Mouse (Mus musculus) gastrocnemius, postnatal 36 days (tissue): ENCODE measurements around the gene Entpd1. TPM values are rescaled to one million over a fixed set of nuclear protein-coding genes. Genes with fewer than 3 reads are reported as not detected.

ENCODE experiments used
- DNase-seq, 2 experiments: peaks; one replicate each; pipeline ENCODE4 v3.0.0; 2022
- intact Hi-C: fragments of 180-260 bp; cut with DNase I; formaldehyde crosslinking; loops from one replicate; pipeline ENCODE4 v1.15.1; 2025
- total RNA-seq, 2 experiments: library from RNA; stranded (reverse); gene quantifications; 2 replicates each; pipeline ENCODE4 v1.2.3; 2021

Entpd1 gene
- total RNA-seq, 2 experiments from 2014 or later: 8.9 to 12.9 TPM

- intact Hi-C loops: no loop called here
- no peak for DNase-seq
Observed at GRCm38 (mm10) chr19:40660510-40660909, 48.3 kb downstream of the Entpd1 start.

- no peak for DNase-seq
- intact Hi-C loops: no loop called here
Observed at GRCm38 (mm10) chr19:40661108-40661507, 48.9 kb downstream of the Entpd1 start.

- no peak for DNase-seq
- intact Hi-C loops: no loop called here
Observed at GRCm38 (mm10) chr19:40661874-40662273, 49.7 kb downstream of the Entpd1 start.

GRCm38 (mm10) chr19:40662727-40663126 is 50.6 kb downstream of the Entpd1 start:
- intact Hi-C loops: no loop called here
- DNase-seq: no peak

GRCm38 (mm10) chr19:40665778-40666177 is 53.6 kb downstream of the Entpd1 start:
- intact Hi-C loops: no loop called here
- DNase-seq: no peak

GRCm38 (mm10) chr19:40667111-40667510 is 54.9 kb downstream of the Entpd1 start:
- no peak for DNase-seq
- intact Hi-C loops: no loop called here

GRCm38 (mm10) chr19:40675329-40675728 is 63.2 kb downstream of the Entpd1 start:
- intact Hi-C loops: no loop called here
- DNase-seq: no peak

GRCm38 (mm10) chr19:40678087-40678486 is 65.9 kb downstream of the Entpd1 start:
- intact Hi-C loops: no loop called here
- no peak for DNase-seq

- DNase-seq: peak; percentile 38 to 51
- intact Hi-C loops: no loop called here
Observed at GRCm38 (mm10) chr19:40678532-40679307, 66.6 kb downstream of the Entpd1 start.

GRCm38 (mm10) chr19:40679632-40680031 is 67.5 kb downstream of the Entpd1 start:
- no peak for DNase-seq
- intact Hi-C loops: no loop called here

GRCm38 (mm10) chr19:40684124-40684523 is 72.0 kb downstream of the Entpd1 start:
- no peak for DNase-seq
- intact Hi-C loops: no loop called here

- no peak for DNase-seq
- intact Hi-C loops: no loop called here
Observed at GRCm38 (mm10) chr19:40684566-40684965, 72.4 kb downstream of the Entpd1 start.

- DNase-seq: no peak
- intact Hi-C loops: no loop called here
Observed at GRCm38 (mm10) chr19:40687291-40687927, 75.2 kb downstream of the Entpd1 start.

- no peak for DNase-seq
- intact Hi-C loops: no loop called here
Observed at GRCm38 (mm10) chr19:40693201-40693600, 81.0 kb downstream of the Entpd1 start.

- intact Hi-C loops: no loop called here
Observed at GRCm38 (mm10) chr19:40696116-40696515, 84.0 kb downstream of the Entpd1 start.

GRCm38 (mm10) chr19:40698103-40698853 is 86.1 kb downstream of the Entpd1 start:
- intact Hi-C loops: no loop called here
- DNase-seq: no peak

More at GRCm38 (mm10) chr19:40696116-40696515, 84.0 kb downstream of the Entpd1 start:
- no peak for DNase-seq

- intact Hi-C loops: no loop called here
- DNase-seq: no peak
Observed at GRCm38 (mm10) chr19:40699816-40700215, 87.7 kb downstream of the Entpd1 start.

- intact Hi-C loops: no loop called here
- DNase-seq: no peak
Observed at GRCm38 (mm10) chr19:40702406-40702805, 90.2 kb downstream of the Entpd1 start.

- intact Hi-C loops: no loop called here
- no peak for DNase-seq
Observed at GRCm38 (mm10) chr19:40712889-40713628, 100.9 kb downstream of the Entpd1 start.

- intact Hi-C loops: no loop called here
- DNase-seq: no peak
Observed at GRCm38 (mm10) chr19:40714700-40715099, 102.5 kb downstream of the Entpd1 start.

GRCm38 (mm10) chr19:40716981-40717380 is 104.8 kb downstream of the Entpd1 start:
- no peak for DNase-seq
- intact Hi-C loops: no loop called here
